Mouse (Mus musculus) left cerebral cortex, adult 18-20 months (tissue): ENCODE measurements at regions not wholly inside any gene's neighbourhood (a gene's known extent, or its start where the extent isn't known, plus 50 kb on each side); places are given as distances from the start of the nearest gene placed in this dataset.

Experiments
- DNase-seq, 2 experiments: peaks; one replicate each; pipeline ENCODE4 v3.0.0; 2021 to 2022; ENCODE audit warnings: low spot score in 2 of 2, mixed read lengths in 1 of 2

GRCm38 (mm10) chr15:13765411-13765810, 591.9 kb upstream of the Cdh6 start:
- DNase-seq: peak in 1 of 2 experiments; percentile 15

- no peak for DNase-seq
Measured at GRCm38 (mm10) chr15:13764587-13764986, 591.1 kb upstream of the Cdh6 start.

DNA sequence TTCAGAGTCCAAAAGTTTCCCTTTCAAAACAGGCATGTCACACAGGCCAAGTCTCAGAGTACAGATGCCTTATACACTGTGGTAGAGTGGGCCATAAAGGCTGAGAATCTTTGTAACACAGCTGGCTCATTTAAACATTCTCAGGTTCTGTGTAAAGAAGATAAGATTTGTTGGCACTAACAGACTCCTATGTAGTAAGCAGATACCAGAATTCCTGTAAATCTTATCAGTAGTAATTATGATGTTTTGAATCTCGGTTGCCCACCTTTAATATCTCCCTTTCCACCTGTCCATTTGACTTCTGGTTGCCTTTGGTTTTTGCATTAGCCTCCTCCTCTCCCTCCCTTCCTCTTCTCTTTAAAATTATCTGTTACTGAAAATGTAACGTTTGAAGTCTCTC, 573.1 kb upstream of the Cdh6 start:
- DNase-seq: no peak

DNA sequence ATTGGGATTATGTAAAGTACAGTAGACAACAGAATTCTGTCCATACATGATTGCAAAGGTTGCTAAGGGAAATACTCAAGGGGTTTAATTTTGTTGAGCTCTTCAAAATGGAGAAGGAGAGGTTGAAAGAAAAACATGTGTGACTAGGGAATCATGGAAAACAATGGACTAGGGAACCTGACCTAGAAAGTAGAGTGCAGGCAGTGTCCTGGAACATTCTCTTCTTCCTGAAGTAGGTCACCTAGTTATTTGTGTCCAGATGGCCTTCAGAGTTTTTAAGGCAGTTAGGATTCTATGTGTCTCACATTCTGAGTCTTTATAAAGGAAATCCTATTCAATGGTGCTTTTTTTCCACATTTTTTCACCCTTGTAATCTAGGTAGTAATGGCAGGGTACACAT, 532.8 kb upstream of the Cdh6 start:
- DNase-seq: no peak

GRCm38 (mm10) chr15:13705187-13705586, 531.7 kb upstream of the Cdh6 start:
- no peak for DNase-seq

- DNase-seq: peak; percentile 18 to 21
Measured at GRCm38 (mm10) chr15:13668193-13668592, 494.7 kb upstream of the Cdh6 start.

GRCm38 (mm10) chr15:13667278-13667677, 493.8 kb upstream of the Cdh6 start:
- no peak for DNase-seq

DNA sequence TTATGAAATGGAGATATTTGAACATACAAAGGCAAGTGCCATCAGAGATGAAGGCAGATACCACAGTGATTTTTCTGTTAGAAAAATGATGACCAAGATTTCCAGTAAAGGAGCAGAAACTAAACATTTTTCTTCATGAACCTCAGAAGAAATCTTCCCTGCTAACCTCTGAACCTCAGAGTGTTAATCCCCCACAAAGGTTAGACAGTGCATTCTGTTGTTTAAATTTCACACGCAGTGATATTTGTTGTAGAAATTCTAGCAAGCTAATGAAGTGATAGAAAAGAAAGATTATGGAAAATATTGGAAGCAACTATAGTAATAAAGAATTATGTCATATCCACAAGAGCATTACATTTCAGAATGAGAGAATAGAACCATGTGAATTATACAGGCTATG, 488.8 kb upstream of the Cdh6 start:
- DNase-seq: no peak

DNA sequence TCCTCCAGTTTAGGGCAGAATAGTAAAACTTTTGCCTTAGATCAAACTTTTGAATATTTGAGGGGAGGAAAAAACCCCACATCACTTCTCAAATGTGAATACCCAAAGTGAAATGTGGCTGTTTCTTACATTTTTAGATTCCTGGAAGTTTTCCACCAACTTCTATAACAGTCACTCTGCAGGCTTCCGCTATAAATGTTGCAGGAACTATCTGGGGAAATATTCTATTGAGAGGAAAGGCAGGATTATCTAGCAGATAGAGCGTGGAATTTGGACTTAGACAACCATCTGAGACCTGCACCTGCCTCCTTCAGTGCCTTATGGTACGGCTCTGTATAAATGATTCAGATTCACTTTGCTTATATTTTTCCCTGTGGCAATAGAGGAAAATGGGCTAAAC, 481.6 kb upstream of the Cdh6 start:
- DNase-seq: no peak

DNA sequence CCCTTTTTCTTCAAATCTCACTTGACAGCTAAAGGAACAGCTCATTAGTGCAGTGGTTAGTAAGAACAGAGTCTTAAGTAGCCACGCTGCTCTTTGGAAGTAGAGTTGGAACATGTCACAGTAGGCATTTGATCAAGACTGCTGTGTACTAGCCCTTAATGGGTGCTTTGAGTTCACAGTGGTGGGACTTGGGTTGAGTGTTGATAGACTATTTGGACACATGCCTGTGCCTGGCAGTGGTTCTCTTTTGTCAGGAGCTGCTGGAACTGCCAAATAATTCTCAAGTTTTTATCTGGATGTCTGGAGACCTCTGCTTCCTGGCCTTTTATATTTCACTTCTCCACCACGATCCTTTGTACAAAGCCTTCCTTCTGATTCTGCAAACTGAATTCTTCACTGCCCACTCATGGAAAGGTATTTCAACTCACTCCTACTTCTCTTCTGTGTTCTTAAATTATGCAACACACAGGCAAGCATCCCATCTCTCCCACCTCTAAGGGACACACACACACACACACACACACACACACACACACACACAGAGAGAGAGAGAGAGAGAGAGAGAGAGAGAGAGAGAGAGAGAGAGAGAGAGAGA, 462.0 kb upstream of the Cdh6 start:
- DNase-seq: peak in 1 of 2 experiments; percentile 15

DNA sequence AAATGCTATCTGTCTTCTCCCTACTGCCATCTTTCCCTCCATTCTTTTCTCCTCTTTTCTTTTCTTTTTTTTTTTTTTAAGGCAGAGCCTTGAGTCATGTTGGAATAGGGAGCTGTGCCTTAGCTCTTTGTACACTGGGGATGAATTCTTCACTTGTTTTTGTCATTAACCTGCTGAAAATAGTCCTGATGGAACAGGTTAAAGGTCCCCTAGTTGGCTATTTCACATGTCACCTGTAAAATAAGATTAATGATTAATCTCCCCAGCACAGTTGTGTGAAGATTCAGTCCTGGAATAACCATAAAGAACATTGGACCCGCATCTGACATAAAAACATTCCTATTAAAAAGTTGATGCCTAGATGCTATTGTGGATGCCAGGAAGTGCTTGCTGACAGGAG, 428.7 kb upstream of the Cdh6 start:
- no peak for DNase-seq

- no peak for DNase-seq
Measured at GRCm38 (mm10) chr15:13597856-13598255, 424.4 kb upstream of the Cdh6 start.

GRCm38 (mm10) chr15:13593823-13594222, 420.3 kb upstream of the Cdh6 start:
- no peak for DNase-seq

DNA sequence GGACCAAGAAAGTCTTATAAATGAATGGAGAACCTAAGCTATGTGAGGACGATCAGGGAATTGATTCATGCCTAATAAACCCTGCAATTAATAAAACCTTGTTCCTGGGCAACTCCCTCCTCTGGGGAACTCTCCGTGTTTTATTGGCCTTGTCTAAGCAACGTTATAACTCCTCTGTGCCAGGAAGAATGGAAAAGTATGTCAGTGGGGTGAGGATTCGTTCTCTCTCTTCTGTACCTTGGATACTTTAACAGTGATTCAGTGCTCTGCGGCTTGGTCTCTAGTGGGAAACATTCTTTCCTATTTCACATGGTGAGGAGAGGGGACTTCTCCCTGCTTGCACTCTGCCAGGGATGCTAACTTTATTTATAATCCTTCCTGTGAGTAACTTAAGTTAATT, 417.4 kb upstream of the Cdh6 start:
- DNase-seq: no peak

DNA sequence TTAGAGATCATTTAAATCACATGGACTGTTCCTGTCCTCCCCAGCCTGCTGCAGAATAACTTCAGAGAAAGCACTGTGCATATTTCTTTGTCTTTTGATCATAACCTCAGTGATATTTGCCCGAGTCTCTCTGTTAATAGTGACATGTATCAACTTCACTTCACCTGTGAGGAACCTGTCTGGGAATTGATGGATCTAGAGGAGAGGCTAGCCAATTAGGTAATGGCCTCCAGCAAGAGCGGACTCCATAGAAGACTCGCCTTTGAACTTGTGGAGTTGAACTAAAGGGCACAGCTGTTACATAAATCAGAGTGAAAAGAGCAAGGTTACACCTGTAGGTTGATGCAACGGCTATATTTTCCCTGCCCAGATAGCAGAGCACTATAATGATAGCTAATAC, 409.8 kb upstream of the Cdh6 start:
- no peak for DNase-seq

- no peak for DNase-seq
Measured at GRCm38 (mm10) chr15:13582134-13582533, 408.7 kb upstream of the Cdh6 start.

GRCm38 (mm10) chr15:13573621-13574020, 400.1 kb upstream of the Cdh6 start:
- no peak for DNase-seq

- DNase-seq: no peak
Measured at GRCm38 (mm10) chr15:13560920-13561319, 387.4 kb upstream of the Cdh6 start.

- DNase-seq: no peak
Measured at GRCm38 (mm10) chr15:13549207-13549837, 375.8 kb upstream of the Cdh6 start.

DNA sequence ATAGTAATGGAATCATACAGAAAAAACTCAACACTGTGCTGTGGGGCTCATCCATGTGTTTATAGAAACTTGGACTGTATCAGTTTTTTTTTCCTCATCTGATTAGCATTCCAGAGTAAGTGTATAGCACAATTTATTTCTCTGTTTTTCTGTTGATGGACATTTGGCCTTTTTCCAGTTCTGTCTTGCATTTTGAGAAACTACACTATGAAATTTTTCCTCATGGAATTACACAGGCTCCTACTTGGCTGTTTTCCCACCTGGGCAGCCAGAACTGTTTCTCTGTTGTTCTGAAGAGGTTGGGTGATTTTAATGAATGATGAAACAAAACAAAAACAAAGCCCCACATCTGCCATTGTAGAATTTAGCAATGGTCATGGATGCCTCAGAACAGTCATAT, 366.6 kb upstream of the Cdh6 start:
- DNase-seq: no peak

DNA sequence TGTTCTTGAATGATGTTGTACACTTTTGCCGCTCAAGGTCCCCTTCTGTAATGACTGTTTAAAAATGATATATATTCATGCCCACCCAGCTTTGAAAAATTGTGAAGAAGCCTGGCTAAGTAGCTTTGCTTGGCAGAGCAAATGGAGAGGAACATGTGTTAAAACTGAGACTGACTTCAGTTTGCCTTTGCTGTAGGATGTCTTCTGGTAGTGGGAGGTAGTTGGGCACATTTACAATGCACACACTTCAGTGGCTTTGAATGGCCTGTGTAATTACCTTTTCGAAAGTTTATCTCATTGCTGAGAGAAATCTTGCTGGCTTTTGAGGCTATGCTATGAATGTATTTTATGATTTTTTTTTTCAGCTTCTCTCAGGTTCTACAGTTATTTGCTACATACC, 360.5 kb upstream of the Cdh6 start:
- no peak for DNase-seq

DNA sequence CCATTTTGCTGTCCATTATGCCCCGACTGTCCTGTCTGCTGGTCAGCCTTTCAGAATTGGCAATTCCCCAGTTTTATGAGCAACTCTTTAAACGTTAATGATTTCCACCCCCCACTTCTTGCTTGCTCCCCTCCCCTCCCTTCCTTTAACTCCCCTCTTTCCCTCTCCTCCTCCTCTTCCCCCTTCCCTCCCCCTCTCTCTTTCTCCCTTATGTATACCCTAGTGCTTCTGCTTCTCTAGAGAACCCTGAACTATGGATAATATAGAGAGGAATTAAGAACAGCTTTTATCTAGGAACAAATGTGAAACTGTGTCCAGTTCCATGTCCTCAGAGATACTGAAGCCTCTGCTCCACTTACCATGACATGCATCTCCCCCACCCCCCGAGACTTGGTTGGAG, 356.5 kb upstream of the Cdh6 start:
- no peak for DNase-seq

DNA sequence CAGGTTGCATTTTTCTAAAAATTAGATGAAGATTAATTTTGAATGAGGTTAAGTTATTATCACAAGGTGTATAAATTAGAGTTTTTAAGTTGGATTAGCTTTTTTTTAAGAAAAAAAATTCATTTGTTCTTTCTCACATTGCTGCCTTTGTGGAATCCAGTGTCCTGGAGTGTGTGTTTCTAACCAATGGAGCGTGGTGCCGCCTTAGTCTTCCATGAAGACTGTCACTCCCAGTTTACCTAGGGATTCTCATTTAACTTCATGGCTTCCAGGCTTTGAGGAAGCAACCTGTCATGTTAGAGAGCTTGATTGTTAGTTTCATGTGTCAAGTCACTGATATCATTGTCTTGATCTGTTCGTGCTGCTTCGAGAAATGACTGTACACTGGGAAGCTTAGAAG, 355.6 kb upstream of the Cdh6 start:
- no peak for DNase-seq
